Mouse (Mus musculus) MEL (cell line): ENCODE data around the gene Asb4. TPM values are rescaled to one million over a fixed set of nuclear protein-coding genes. Genes with fewer than 3 reads are reported as not detected.

Experiments
- DNase-seq: peaks from one replicate; pipeline ENCODE4 v3.0.0; 2011; ENCODE audit warnings: low read depth, low spot score
- H3K27ac ChIP-seq: 2 replicates; pipeline ENCODE4 v1.5.1; 2012; ENCODE audit warnings: low read depth, mild to moderate bottlenecking, control low read depth, low read length, moderate library complexity; ENCODE audit not compliant: control insufficient read depth
- H3K27me3 ChIP-seq, 2 experiments: fragments of 150-350 bp in 1 of 2; sonication (generic) in 1 of 2; 2 replicates each; pipeline ENCODE4 v1.6.1; 2012; ENCODE audit warnings: low read length in 2 of 2, mild to moderate bottlenecking in 2 of 2, improper control_type of control experiment in 1 of 2, moderate library complexity in 1 of 2; ENCODE audit not compliant: insufficient read depth in 2 of 2, control insufficient read depth in 1 of 2
- H3K36me3 ChIP-seq, 2 experiments: 2 replicates each; pipeline ENCODE4 v1.6.1; 2012 to 2014; ENCODE audit warnings: low read length in 2 of 2, improper control_type of control experiment in 1 of 2, inconsistent platforms in 1 of 2, mild to moderate bottlenecking in 1 of 2; ENCODE audit not compliant: insufficient read depth in 2 of 2, control insufficient read depth in 1 of 2
- H3K4me1 ChIP-seq, 2 experiments: fragments of 150-350 bp in 1 of 2; sonication (generic) in 1 of 2; 2 replicates each; pipeline ENCODE4 v1.6.1; 2012; ENCODE audit warnings: low read length in 2 of 2, improper control_type of control experiment in 1 of 2, mild to moderate bottlenecking in 1 of 2; ENCODE audit not compliant: insufficient read depth in 2 of 2, control insufficient read depth in 1 of 2
- H3K4me3 ChIP-seq, 2 experiments: fragments of 150-350 bp in 1 of 2; sonication (generic) in 1 of 2; 2 replicates each; pipeline ENCODE4 v1.5.1; 2012; ENCODE audit warnings: low read depth in 2 of 2, low read length in 2 of 2, mild to moderate bottlenecking in 2 of 2, moderate library complexity in 2 of 2, control low read depth in 1 of 2, improper control_type of control experiment in 1 of 2; ENCODE audit not compliant: control insufficient read depth in 1 of 2, insufficient read depth in 1 of 2
- H3K79me2 ChIP-seq: 2 replicates; pipeline ENCODE4 v1.6.1; 2012; ENCODE audit warnings: mild to moderate bottlenecking, low read length, moderate library complexity; ENCODE audit not compliant: control insufficient read depth, poor library complexity, insufficient read depth
- H3K9ac ChIP-seq: 2 replicates; pipeline ENCODE4 v1.6.1; 2012; ENCODE audit warnings: low read depth, mild to moderate bottlenecking, control low read depth, low read length, moderate library complexity; ENCODE audit not compliant: control insufficient read depth, poor library complexity, severe bottlenecking
- H3K9me3 ChIP-seq: fragments of 150-350 bp; sonication (generic); replicated peaks from 2 replicates; pipeline ENCODE4 v1.6.1; 2012; ENCODE audit warnings: mild to moderate bottlenecking, low read length, improper control_type of control experiment, moderate library complexity; ENCODE audit not compliant: insufficient read depth
- CTCF ChIP-seq, 3 experiments: IDR thresholded peaks in 2 of 3; conservative IDR thresholded peaks in 1 of 3; 2 replicates each; pipeline ENCODE4 v1.5.1; 2011 to 2012; ENCODE audit warnings: low read length in 3 of 3, low read depth in 2 of 3, mild to moderate bottlenecking in 2 of 3, improper control_type of control experiment in 1 of 3, inconsistent platforms in 1 of 3, mixed read lengths in 1 of 3, moderate library complexity in 1 of 3; ENCODE audit not compliant: control insufficient read depth in 1 of 3, insufficient read depth in 1 of 3, poor library complexity in 1 of 3, severe bottlenecking in 1 of 3
- ELF1 ChIP-seq: IDR thresholded peaks from 2 replicates; pipeline ENCODE4 v1.6.1; 2014; ENCODE audit warnings: low read depth, mild to moderate bottlenecking, inconsistent platforms, low read length, improper control_type of control experiment, moderate library complexity
- GATA1 ChIP-seq: IDR thresholded peaks from 2 replicates; pipeline ENCODE4 v1.6.1; 2011; ENCODE audit warnings: low read depth, low read length, improper control_type of control experiment
- HCFC1 ChIP-seq: IDR thresholded peaks from 2 replicates; pipeline ENCODE4 v1.6.1; 2012; ENCODE audit warnings: low read depth, mild to moderate bottlenecking, inconsistent platforms, low read length, improper control_type of control experiment, moderate library complexity
- KAT2A ChIP-seq: conservative IDR thresholded peaks from 2 replicates; pipeline ENCODE4 v1.6.1; 2012; ENCODE audit warnings: low read depth, low read length, improper control_type of control experiment, inconsistent platforms
- MAFK ChIP-seq: IDR thresholded peaks from 2 replicates; pipeline ENCODE4 v1.6.1; 2011; ENCODE audit warnings: low read depth, mild to moderate bottlenecking, low read length, improper control_type of control experiment, borderline replicate concordance
- MAX ChIP-seq: IDR thresholded peaks from 2 replicates; pipeline ENCODE4 v1.6.1; 2011; ENCODE audit warnings: low read length, improper control_type of control experiment
- MXI1 ChIP-seq: IDR thresholded peaks from 2 replicates; pipeline ENCODE4 v1.6.1; 2011; ENCODE audit warnings: mild to moderate bottlenecking, low read depth, low read length, improper control_type of control experiment
- NRF1 ChIP-seq: IDR thresholded peaks from 2 replicates; pipeline ENCODE4 v1.6.1; 2014; ENCODE audit warnings: low read depth, mild to moderate bottlenecking, inconsistent platforms, low read length, improper control_type of control experiment, moderate library complexity; ENCODE audit not compliant: poor library complexity, insufficient read depth, severe bottlenecking
- POLR2A ChIP-seq, 2 experiments: IDR thresholded peaks; 2 replicates each; pipeline ENCODE4 v1.6.1; 2011 to 2012; ENCODE audit warnings: low read length in 2 of 2, mild to moderate bottlenecking in 2 of 2, control low read depth in 1 of 2, improper control_type of control experiment in 1 of 2, low read depth in 1 of 2, moderate library complexity in 1 of 2; ENCODE audit not compliant: control insufficient read depth in 1 of 2, insufficient read depth in 1 of 2, poor library complexity in 1 of 2
- POLR2AphosphoS5 ChIP-seq: IDR thresholded peaks from 2 replicates; pipeline ENCODE4 v1.6.1; 2012; ENCODE audit warnings: low read depth, borderline replicate concordance, mild to moderate bottlenecking, inconsistent platforms, low read length, moderate library complexity, mixed read lengths
- RAD21 ChIP-seq: IDR thresholded peaks from 2 replicates; pipeline ENCODE4 v1.6.1; 2011; ENCODE audit warnings: mild to moderate bottlenecking, low read depth, low read length, improper control_type of control experiment
- SIN3A ChIP-seq: IDR thresholded peaks from 2 replicates; pipeline ENCODE4 v1.6.1; 2012; ENCODE audit warnings: low read length, improper control_type of control experiment, inconsistent platforms
- SMC3 ChIP-seq: IDR thresholded peaks from 2 replicates; pipeline ENCODE4 v1.6.1; 2011; ENCODE audit warnings: low read depth, low read length, improper control_type of control experiment
- TBP ChIP-seq: IDR thresholded peaks from 2 replicates; pipeline ENCODE4 v1.8.0; 2011; ENCODE audit warnings: low read depth, low read length, improper control_type of control experiment
- UBTF ChIP-seq: IDR thresholded peaks from 2 replicates; pipeline ENCODE4 v1.6.1; 2012; ENCODE audit warnings: low read depth, mild to moderate bottlenecking, inconsistent platforms, low read length, improper control_type of control experiment, moderate library complexity, borderline replicate concordance; ENCODE audit not compliant: insufficient read depth
- USF1 ChIP-seq: IDR thresholded peaks from 2 replicates; pipeline ENCODE4 v1.6.1; 2014; ENCODE audit warnings: low read depth, mild to moderate bottlenecking, inconsistent platforms, low read length, improper control_type of control experiment, moderate library complexity
- ZC3H11A ChIP-seq: IDR thresholded peaks from 2 replicates; pipeline ENCODE4 v1.6.1; 2012; ENCODE audit warnings: low read depth, mild to moderate bottlenecking, inconsistent platforms, low read length, improper control_type of control experiment
- ZMIZ1 ChIP-seq: IDR thresholded peaks from 2 replicates; pipeline ENCODE4 v1.6.1; 2012; ENCODE audit warnings: low read depth, mild to moderate bottlenecking, inconsistent platforms, low read length, improper control_type of control experiment, moderate library complexity
- polyA plus RNA-seq, 2 experiments: library from polyadenylated mRNA; stranded (reverse) in 1 of 2; unstranded in 1 of 2; fragments of >175 nt in 1 of 2; fragments of >200 nt in 1 of 2; gene quantifications; 2 replicates each; pipeline versions ENCODE4 v1.2.1 to v1.2.4; 2012; ENCODE audit warnings: low replicate concordance in 2 of 2, low read depth in 1 of 2; ENCODE audit not compliant: insufficient read length in 2 of 2, insufficient read depth in 1 of 2, missing spikeins in 1 of 2
- total RNA-seq: library from RNA; depleted of rRNA; stranded (reverse); fragments of 300-350 nt; gene quantifications from 2 replicates; pipeline ENCODE4 v1.2.3, GENCODE M21; 2012

Asb4 gene
- total and polyA plus RNA-seq, 3 experiments = not detected

GRCm38 (mm10) chr6:5401394-5401793 is 18.2 kb downstream of the Asb4 start:
- Histone ChIP-seq H3K4me3 (no peak overlapping the region), H3K4me1 (no peaks in the 10 kb centered on the region), H3K36me3 (no peaks in the 10 kb centered on the region), H3K79me2 (no peaks in the 10 kb centered on the region), H3K9ac (no peak overlapping the region), H3K9me3 (no peaks in the 10 kb centered on the region), H3K27ac (no peak overlapping the region), H3K27me3 (peaks cover 2 to 13% of the 10 kb centered on the region in 2 experiments)
- no peak for TF ChIP-seq KAT2A
- peak; percentile 90 for TF ChIP-seq RAD21
- 0 out of 2 replicates have a peak, but pooled peaks have one; percentile 57 for TF ChIP-seq TBP
- peak; percentile 69 to 90 (median 83) for TF ChIP-seq CTCF (IDR thresholded peaks at IDR 0.05 in 2 of 3, conservative IDR thresholded peaks at IDR 0.05 in 1 of 3; ENCODE audit: control insufficient read depth in 1 of 3, insufficient read depth in 1 of 3, low read depth in 2 of 3, low read length in 3 of 3, poor library complexity in 1 of 3, severe bottlenecking in 1 of 3)
- peak; percentile 60 for TF ChIP-seq ZC3H11A
- TF ChIP-seq SMC3 = peak; percentile 78
- peak; percentile 83 for DNase-seq

GRCm38 (mm10) chr6:5403095-5403815 is 20.1 kb downstream of the Asb4 start:
- no peaks in the 10 kb centered on the region for H3K36me3 ChIP-seq
- no peak for TF ChIP-seq ELF1
- no peak for TF ChIP-seq NRF1
- TF ChIP-seq ZMIZ1 = no peak
- no peak for TF ChIP-seq USF1
- no peak for TF ChIP-seq SIN3A
- no peak for TF ChIP-seq POLR2AphosphoS5
- H3K9ac ChIP-seq = no peak overlapping the region
- H3K4me1 ChIP-seq = no peaks in the 10 kb centered on the region
- H3K27ac ChIP-seq = no peak overlapping the region
- no peak overlapping the region for H3K4me3 ChIP-seq
- no peak for DNase-seq
- no peaks in the 10 kb centered on the region for H3K79me2 ChIP-seq
- H3K27me3 ChIP-seq = peaks cover 7 to 19% of the 10 kb centered on the region in 2 experiments
- H3K9me3 ChIP-seq = no peaks in the 10 kb centered on the region

GRCm38 (mm10) chr6:5404016-5404415 is 20.8 kb downstream of the Asb4 start:
- H3K27ac ChIP-seq = no peak overlapping the region
- H3K79me2 ChIP-seq = no peaks in the 10 kb centered on the region
- H3K4me1 ChIP-seq = no peaks in the 10 kb centered on the region
- no peak overlapping the region for H3K9ac ChIP-seq
- DNase-seq = no peak
- TF ChIP-seq MXI1 (no peak), GATA1 (no peak), MAX (no peak), HCFC1 (no peak), UBTF (no peak), POLR2A (IDR thresholded peaks at IDR 0.05; ENCODE audit: control insufficient read depth in 1 of 2, insufficient read depth in 1 of 2, low read depth in 1 of 2, low read length in 2 of 2, poor library complexity in 1 of 2) (no peak), KAT2A (no peak), SMC3 (no peak), NRF1 (no peak), MAFK (no peak), ZC3H11A (no peak), TBP (no peak)
- peaks cover 10 to 23% of the 10 kb centered on the region in 2 experiments for H3K27me3 ChIP-seq
- no peaks in the 10 kb centered on the region for H3K9me3 ChIP-seq
- H3K4me3 ChIP-seq = no peak overlapping the region
- H3K36me3 ChIP-seq = no peaks in the 10 kb centered on the region
